Mouse (Mus musculus) lung, postnatal 0 days (tissue): ENCODE results near the gene Ndufv1.

Experiments used
- CTCF ChIP-seq: IDR thresholded peaks from 2 replicates; pipeline ENCODE4 v1.5.1; 2016; ENCODE audit warnings: antibody characterized with exemption, mild to moderate bottlenecking
- EP300 ChIP-seq: IDR thresholded peaks from 2 replicates; pipeline ENCODE4 v1.6.1; 2016; ENCODE audit warnings: antibody characterized with exemption, mild to moderate bottlenecking, control low read depth

DNA sequence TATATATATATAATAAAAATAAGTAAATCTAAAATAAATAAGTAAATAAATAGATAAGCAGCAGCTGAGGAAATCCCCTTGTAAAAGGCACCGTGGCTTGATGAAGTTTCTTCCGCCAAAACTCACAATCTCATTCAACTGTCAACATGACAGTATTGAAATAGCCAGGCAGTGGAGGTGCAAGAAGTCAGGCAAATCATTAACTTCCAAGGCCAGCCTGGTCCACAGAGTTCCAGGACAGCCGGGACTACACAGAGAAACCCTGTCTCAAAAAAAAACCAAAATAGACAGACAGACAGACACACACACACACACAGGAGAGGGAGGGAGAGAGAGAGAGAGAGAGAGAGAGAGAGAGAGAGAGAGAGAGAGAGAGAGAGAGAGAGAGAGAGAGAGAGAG, 20.7 kb upstream of the Ndufv1 start:
- no peak for TF ChIP-seq CTCF
- no peak for TF ChIP-seq EP300
